Mouse (Mus musculus) erythroid progenitor cell, adult 5-6 weeks (primary cell): ENCODE data around the gene Vps25. TPM values are rescaled to one million over a fixed set of nuclear protein-coding genes. Genes with fewer than 3 reads are reported as not detected.

Experiments used
- ATAC-seq: replicated peaks from 2 replicates; pipeline ENCODE4 v1.8.0; 2016; ENCODE audit warnings: moderate number of reproducible peaks, mild to moderate bottlenecking, moderate TSS enrichment, inconsistent platforms; ENCODE audit not compliant: poor library complexity, low FRiP score, severe bottlenecking
- total RNA-seq, 2 experiments: library from RNA; stranded (forward) in 1 of 2; stranded (reverse) in 1 of 2; fragments of 150-400 nt in 1 of 2; fragments of 186-747, 209-891 nt in 1 of 2; gene quantifications; 2 replicates each; pipeline versions ENCODE4 v1.2.3 to v1.2.4; 2015 to 2017; ENCODE audit warnings: low replicate concordance in 2 of 2

The Vps25 gene
- total RNA-seq, 2 experiments from 2014 or later = 27.3 to 142 TPM

DNA sequence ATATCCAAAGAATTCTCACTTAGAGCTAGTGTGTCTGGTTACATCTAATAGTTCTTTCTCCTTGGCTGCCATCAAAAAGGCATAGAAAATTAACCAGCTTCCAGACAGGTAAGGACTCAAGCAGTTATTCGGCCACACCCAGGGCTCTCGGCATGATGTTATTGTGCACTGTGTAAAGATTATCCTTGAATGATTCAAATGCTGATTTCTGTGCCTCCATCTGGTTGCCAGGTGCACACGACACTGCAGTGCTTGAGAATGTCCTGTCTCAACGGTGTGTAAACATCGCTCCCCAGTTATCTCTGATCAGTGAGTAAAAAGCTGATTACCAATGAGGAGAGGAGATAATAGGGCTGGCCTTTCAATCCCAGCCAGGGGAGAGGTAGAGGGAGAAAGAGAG lies 54.2 kb downstream of the Vps25 start:
- no peak for ATAC-seq

Other genes starting within 250 kb of the Vps25 start
- 316 and 341 TPM in 2 replicates for gene Atp6v0a1, start 244.3 kb upstream of the Vps25 start, total RNA-seq (2015; ENCODE audit: low replicate concordance)
- 355 and 494 TPM in 2 replicates for gene Atp6v0a1, start 244.3 kb upstream of the Vps25 start, total RNA-seq (2017; ENCODE audit: low replicate concordance)
- gene Naglu, start 183.7 kb upstream of the Vps25 start, total RNA-seq (2015; ENCODE audit: low replicate concordance) = 2.2 and 3.8 TPM in 2 replicates
- gene Naglu, start 183.7 kb upstream of the Vps25 start, total RNA-seq (2017; ENCODE audit: low replicate concordance) = 4.5 and 9.9 TPM in 2 replicates
- gene Hsd17b1, start 175.3 kb upstream of the Vps25 start, total RNA-seq (2015; ENCODE audit: low replicate concordance) = 2.2 TPM in 1 of 2 replicates, not detected in the other
- gene Hsd17b1, start 175.3 kb upstream of the Vps25 start, total RNA-seq (2017; ENCODE audit: low replicate concordance) = 0.26 TPM in 1 of 2 replicates, not detected in the other
- 2.5 and 3.8 TPM in 2 replicates for gene Coasy, start 171.1 kb upstream of the Vps25 start, total RNA-seq (2015; ENCODE audit: low replicate concordance)
- gene Coasy, start 171.1 kb upstream of the Vps25 start, total RNA-seq (2017; ENCODE audit: low replicate concordance) = 1.7 and 6.8 TPM in 2 replicates
- gene Mlx, start 166.4 kb upstream of the Vps25 start, total RNA-seq (2015; ENCODE audit: low replicate concordance) = 36.0 and 43.6 TPM in 2 replicates
- gene Mlx, start 166.4 kb upstream of the Vps25 start, total RNA-seq (2017; ENCODE audit: low replicate concordance) = 16.8 and 26.4 TPM in 2 replicates
- gene Psmc3ip, start 158.3 kb upstream of the Vps25 start, total RNA-seq (2015; ENCODE audit: low replicate concordance) = 5.9 and 7.9 TPM in 2 replicates
- 13.2 and 29.0 TPM in 2 replicates for gene Psmc3ip, start 158.3 kb upstream of the Vps25 start, total RNA-seq (2017; ENCODE audit: low replicate concordance)
- 24.5 and 25.6 TPM in 2 replicates for gene Retreg3, start 133.8 kb upstream of the Vps25 start, total RNA-seq (2015; ENCODE audit: low replicate concordance)
- gene Retreg3, start 133.8 kb upstream of the Vps25 start, total RNA-seq (2017; ENCODE audit: low replicate concordance) = 38.7 and 57.9 TPM in 2 replicates
- 29.3 and 38.2 TPM in 2 replicates for gene Tubg1, start 133.8 kb upstream of the Vps25 start, total RNA-seq (2015; ENCODE audit: low replicate concordance)
- 30.8 and 40.7 TPM in 2 replicates for gene Tubg1, start 133.8 kb upstream of the Vps25 start, total RNA-seq (2017; ENCODE audit: low replicate concordance)
- gene Tubg2, start 97.8 kb upstream of the Vps25 start, total RNA-seq (2015; ENCODE audit: low replicate concordance) = not detected in 2 replicates
- gene Tubg2, start 97.8 kb upstream of the Vps25 start, total RNA-seq (2017; ENCODE audit: low replicate concordance) = not detected in 2 replicates
- not detected in 2 replicates for gene Cntnap1, start 83.2 kb upstream of the Vps25 start, total RNA-seq (2015; ENCODE audit: low replicate concordance)
- gene Cntnap1, start 83.2 kb upstream of the Vps25 start, total RNA-seq (2017; ENCODE audit: low replicate concordance) = not detected in 2 replicates
- not detected in 2 replicates for gene Plekhh3, start 82.4 kb upstream of the Vps25 start, total RNA-seq (2015; ENCODE audit: low replicate concordance)
- gene Plekhh3, start 82.4 kb upstream of the Vps25 start, total RNA-seq (2017; ENCODE audit: low replicate concordance) = not detected in 2 replicates
- not detected in 2 replicates for gene Ccr10, start 78.3 kb upstream of the Vps25 start, total RNA-seq (2015; ENCODE audit: low replicate concordance)
- not detected in 2 replicates for gene Ccr10, start 78.3 kb upstream of the Vps25 start, total RNA-seq (2017; ENCODE audit: low replicate concordance)
- 32.3 and 58.4 TPM in 2 replicates for gene Ezh1, start 27.2 kb upstream of the Vps25 start, total RNA-seq (2015; ENCODE audit: low replicate concordance)
- 43.8 and 53.9 TPM in 2 replicates for gene Ezh1, start 27.2 kb upstream of the Vps25 start, total RNA-seq (2017; ENCODE audit: low replicate concordance)
- gene Ramp2, start 7.7 kb upstream of the Vps25 start, total RNA-seq (2015; ENCODE audit: low replicate concordance) = not detected in 2 replicates
- gene Ramp2, start 7.7 kb upstream of the Vps25 start, total RNA-seq (2017; ENCODE audit: low replicate concordance) = not detected in 2 replicates
- gene Wnk4, start 6.9 kb downstream of the Vps25 start, total RNA-seq (2015; ENCODE audit: low replicate concordance) = 0.72 and 5.9 TPM in 2 replicates
- gene Wnk4, start 6.9 kb downstream of the Vps25 start, total RNA-seq (2017; ENCODE audit: low replicate concordance) = 2.8 and 3.1 TPM in 2 replicates
- 5.8 and 10.1 TPM in 2 replicates for gene Cntd1, start 25.3 kb downstream of the Vps25 start, total RNA-seq (2015; ENCODE audit: low replicate concordance)
- 11.1 and 11.6 TPM in 2 replicates for gene Cntd1, start 25.3 kb downstream of the Vps25 start, total RNA-seq (2017; ENCODE audit: low replicate concordance)
- gene Coa3, start 25.4 kb downstream of the Vps25 start, total RNA-seq (2015; ENCODE audit: low replicate concordance) = 19.8 and 33.1 TPM in 2 replicates
- 5.3 and 16.2 TPM in 2 replicates for gene Coa3, start 25.4 kb downstream of the Vps25 start, total RNA-seq (2017; ENCODE audit: low replicate concordance)
- gene Becn1, start 48.6 kb downstream of the Vps25 start, total RNA-seq (2015; ENCODE audit: low replicate concordance) = 71.4 and 72.5 TPM in 2 replicates
- gene Becn1, start 48.6 kb downstream of the Vps25 start, total RNA-seq (2017; ENCODE audit: low replicate concordance) = 273 TPM in 2 replicates
- gene Psme3, start 62.5 kb downstream of the Vps25 start, total RNA-seq (2015; ENCODE audit: low replicate concordance) = 425 and 456 TPM in 2 replicates
- gene Psme3, start 62.5 kb downstream of the Vps25 start, total RNA-seq (2017; ENCODE audit: low replicate concordance) = 261 and 313 TPM in 2 replicates
- 25.2 and 38.6 TPM in 2 replicates for gene Aoc2, start 71.4 kb downstream of the Vps25 start, total RNA-seq (2015; ENCODE audit: low replicate concordance)
- 12.8 and 18.9 TPM in 2 replicates for gene Aoc2, start 71.4 kb downstream of the Vps25 start, total RNA-seq (2017; ENCODE audit: low replicate concordance)
- gene Aoc3, start 76.9 kb downstream of the Vps25 start, total RNA-seq (2015; ENCODE audit: low replicate concordance) = 2.5 TPM in 1 of 2 replicates, not detected in the other
- 0.51 TPM in 1 of 2 replicates, not detected in the other for gene Aoc3, start 76.9 kb downstream of the Vps25 start, total RNA-seq (2017; ENCODE audit: low replicate concordance)
- not detected in 2 replicates for gene G6pc, start 113.9 kb downstream of the Vps25 start, total RNA-seq (2015; ENCODE audit: low replicate concordance)
- not detected in 2 replicates for gene G6pc, start 113.9 kb downstream of the Vps25 start, total RNA-seq (2017; ENCODE audit: low replicate concordance)
- 2.1 and 20.9 TPM in 2 replicates for gene Aarsd1, start 163.9 kb downstream of the Vps25 start, total RNA-seq (2015; ENCODE audit: low replicate concordance)
- 13.1 and 27.7 TPM in 2 replicates for gene Aarsd1, start 163.9 kb downstream of the Vps25 start, total RNA-seq (2017; ENCODE audit: low replicate concordance)
- 3.2 TPM in 1 of 2 replicates, not detected in the other for gene Gm27029, start 171.1 kb downstream of the Vps25 start, total RNA-seq (2015; ENCODE audit: low replicate concordance)
- not detected in 2 replicates for gene Gm27029, start 171.1 kb downstream of the Vps25 start, total RNA-seq (2017; ENCODE audit: low replicate concordance)
- gene Rundc1, start 171.4 kb downstream of the Vps25 start, total RNA-seq (2015; ENCODE audit: low replicate concordance) = 0.42 and 1.8 TPM in 2 replicates
- 1.8 and 2.6 TPM in 2 replicates for gene Rundc1, start 171.4 kb downstream of the Vps25 start, total RNA-seq (2017; ENCODE audit: low replicate concordance)
- gene Ptges3l, start 171.6 kb downstream of the Vps25 start, total RNA-seq (2015; ENCODE audit: low replicate concordance) = not detected in 2 replicates
- gene Ptges3l, start 171.6 kb downstream of the Vps25 start, total RNA-seq (2017; ENCODE audit: low replicate concordance) = not detected in 2 replicates
- gene Rpl27, start 188.6 kb downstream of the Vps25 start, total RNA-seq (2015; ENCODE audit: low replicate concordance) = 179 and 183 TPM in 2 replicates
- gene Rpl27, start 188.6 kb downstream of the Vps25 start, total RNA-seq (2017; ENCODE audit: low replicate concordance) = 266 and 615 TPM in 2 replicates
- gene Ifi35, start 194.7 kb downstream of the Vps25 start, total RNA-seq (2015; ENCODE audit: low replicate concordance) = 39.8 and 73.2 TPM in 2 replicates
- 43.6 and 47.4 TPM in 2 replicates for gene Ifi35, start 194.7 kb downstream of the Vps25 start, total RNA-seq (2017; ENCODE audit: low replicate concordance)
- gene Rnd2, start 211.3 kb downstream of the Vps25 start, total RNA-seq (2015; ENCODE audit: low replicate concordance) = not detected in 2 replicates
- gene Rnd2, start 211.3 kb downstream of the Vps25 start, total RNA-seq (2017; ENCODE audit: low replicate concordance) = not detected in 2 replicates
- gene Vat1, start 212.5 kb downstream of the Vps25 start, total RNA-seq (2015; ENCODE audit: low replicate concordance) = 9.0 and 13.4 TPM in 2 replicates
- gene Vat1, start 212.5 kb downstream of the Vps25 start, total RNA-seq (2017; ENCODE audit: low replicate concordance) = 4.7 and 6.1 TPM in 2 replicates